Mouse (Mus musculus) neural tube, embryonic 11.5 days (tissue): ENCODE data around the gene Gm6309. TPM values are rescaled to one million over a fixed set of nuclear protein-coding genes. Genes with fewer than 3 reads are reported as not detected.

Source experiments
- polyA plus RNA-seq: library from polyadenylated mRNA; unstranded; fragments of >200 nt; fragmentation: Nextera tagmentation; extraction: Ambion mirVana; gene quantifications from 2 replicates; pipeline ENCODE4 v1.2.1, GENCODE M21; 2014

Gene Gm6309
- polyA plus RNA-seq, 1 experiment from 2014 or later, result not detected

Other genes with a start within 250 kb of the Gm6309 start
- gene Cyp3a25, start 161.1 kb downstream of the Gm6309 start, polyA plus RNA-seq, result not detected in 2 replicates
- gene Cyp3a59, start 91.5 kb downstream of the Gm6309 start, polyA plus RNA-seq, result not detected in 2 replicates
- not detected in 2 replicates for gene Gm5565, start 10.2 kb downstream of the Gm6309 start, polyA plus RNA-seq
- not detected in 2 replicates for gene 1700001J03Rik, start 14.6 kb upstream of the Gm6309 start, polyA plus RNA-seq
- gene Rnf6, start 50.8 kb upstream of the Gm6309 start, polyA plus RNA-seq, result 22.7 TPM in 2 replicates
- gene Cdk8, start 60.5 kb upstream of the Gm6309 start, polyA plus RNA-seq, result 36.0 and 38.4 TPM in 2 replicates
- gene Wasf3, start 214.3 kb upstream of the Gm6309 start, polyA plus RNA-seq, result 6.4 and 6.6 TPM in 2 replicates